Mouse (Mus musculus): Measurements from ENCODE around the gene Tenm1. TPM values are rescaled to one million over a fixed set of nuclear protein-coding genes. Genes with fewer than 3 reads are reported as not detected.

The Tenm1 gene
- total and polyA plus RNA-seq, 2 experiments: not detected

DNA sequence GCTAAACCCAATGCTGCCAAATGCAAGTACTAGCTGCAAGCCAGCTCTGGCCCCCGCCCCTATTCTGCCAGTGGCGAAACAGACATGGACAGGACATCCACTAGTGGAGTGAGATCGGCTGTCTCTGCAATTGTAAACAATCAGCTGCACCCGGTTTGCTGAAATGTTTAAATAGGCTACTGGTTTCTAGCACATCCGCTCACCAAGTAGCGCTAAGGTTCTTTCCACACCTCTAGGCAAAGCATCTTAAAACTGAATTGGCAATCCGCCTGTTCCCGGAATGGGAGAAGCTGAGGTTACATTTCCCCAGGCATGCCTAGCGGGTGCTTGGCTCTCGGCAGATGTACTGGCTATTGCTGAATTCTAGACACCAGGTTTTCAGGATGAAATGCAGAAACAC lies 1.8 kb downstream of the Tenm1 start:
- no peak overlapping the region for H3K27ac ChIP-seq (replicated peaks; ENCODE audit: insufficient read depth, low read depth, low read length)
- no peaks in the 10 kb centered on the region for H3K36me3 ChIP-seq (ENCODE audit: control insufficient read depth, insufficient read depth, low read length)
- no peaks in the 10 kb centered on the region for H3K79me2 ChIP-seq (ENCODE audit: control insufficient read depth, insufficient read depth, low read length)
- H3K4me1 ChIP-seq (ENCODE audit: control insufficient read depth, insufficient read depth, low read length): no peaks in the 10 kb centered on the region
- TF ChIP-seq POLR2A (IDR thresholded peaks at IDR 0.05; ENCODE audit: extremely low read depth, insufficient read depth, low read length) (no peak), CTCF (IDR thresholded peaks at IDR 0.05; ENCODE audit: low read depth, low read length) (no peak)
- no peak overlapping the region for H3K4me3 ChIP-seq (ENCODE audit: insufficient read depth, low read depth, low read length)
- no peak for DNase-seq (ENCODE audit: extremely low read depth, low read depth, low spot score)
- H3K27me3 ChIP-seq (ENCODE audit: control insufficient read depth, insufficient read depth, low read length): no peaks in the 10 kb centered on the region
- 9% methylated on average over 10 of the region's 10 CpGs for WGBS
- no peak overlapping the region for H3K9ac ChIP-seq (ENCODE audit: low read depth, low read length)

DNA sequence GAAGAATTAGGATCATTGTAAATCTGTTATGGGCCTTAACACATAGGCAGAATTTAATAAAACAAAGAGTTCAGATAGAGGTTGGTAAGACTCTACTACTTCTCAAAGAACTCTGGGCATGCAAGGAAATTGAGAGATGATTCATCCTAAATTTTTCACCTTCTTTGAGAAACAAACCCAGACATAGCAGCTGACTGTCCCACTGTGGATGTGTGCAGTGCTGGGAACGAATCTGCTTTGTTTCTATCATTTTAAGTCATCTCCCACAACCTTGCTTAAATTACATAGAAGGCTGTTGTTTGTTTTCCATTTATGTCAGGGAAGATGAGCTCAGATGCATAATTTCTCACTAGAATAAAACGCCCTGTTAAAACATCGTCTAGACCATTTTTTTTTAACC lies 31.0 kb downstream of the Tenm1 start:
- 75% methylated on average over 3 of the region's 3 CpGs for WGBS
- H3K79me2 ChIP-seq (ENCODE audit: control insufficient read depth, insufficient read depth, low read length): no peaks in the 10 kb centered on the region
- H3K27ac ChIP-seq (replicated peaks; ENCODE audit: insufficient read depth, low read depth, low read length): no peak overlapping the region
- H3K4me1 ChIP-seq (ENCODE audit: control insufficient read depth, insufficient read depth, low read length): no peaks in the 10 kb centered on the region
- TF ChIP-seq CTCF (IDR thresholded peaks at IDR 0.05; ENCODE audit: low read depth, low read length): no peak
- no peak for TF ChIP-seq POLR2A (IDR thresholded peaks at IDR 0.05; ENCODE audit: extremely low read depth, insufficient read depth, low read length)
- H3K36me3 ChIP-seq (ENCODE audit: control insufficient read depth, insufficient read depth, low read length): no peaks in the 10 kb centered on the region
- H3K9ac ChIP-seq (ENCODE audit: low read depth, low read length): no peak overlapping the region
- DNase-seq (ENCODE audit: extremely low read depth, low read depth, low spot score): no peak
- H3K4me3 ChIP-seq (ENCODE audit: insufficient read depth, low read depth, low read length): no peak overlapping the region
- no peaks in the 10 kb centered on the region for H3K27me3 ChIP-seq (ENCODE audit: control insufficient read depth, insufficient read depth, low read length)

DNA sequence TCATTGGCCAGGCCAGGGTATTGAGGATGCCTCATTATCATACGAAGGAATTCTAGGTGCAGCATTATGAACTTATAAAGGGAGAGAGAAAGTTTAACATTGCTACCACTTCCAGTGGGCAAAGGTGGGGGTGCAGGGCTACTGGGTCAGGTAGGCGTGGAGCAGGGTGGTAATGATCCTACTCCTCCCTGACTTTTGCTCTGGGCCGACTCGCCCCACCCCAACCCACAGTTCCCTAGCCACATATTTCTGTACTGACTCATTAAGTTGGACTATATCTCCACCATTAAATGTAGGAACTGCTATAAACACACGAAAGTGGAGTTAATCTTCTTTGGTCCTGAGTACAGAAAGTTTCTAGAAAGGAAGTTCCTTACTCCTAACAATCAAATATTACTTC lies 40.8 kb downstream of the Tenm1 start:
- no peaks in the 10 kb centered on the region for H3K79me2 ChIP-seq (ENCODE audit: control insufficient read depth, insufficient read depth, low read length)
- TF ChIP-seq CTCF (IDR thresholded peaks at IDR 0.05; ENCODE audit: low read depth, low read length) (no peak), POLR2A (IDR thresholded peaks at IDR 0.05; ENCODE audit: extremely low read depth, insufficient read depth, low read length) (no peak)
- no peaks in the 10 kb centered on the region for H3K27me3 ChIP-seq (ENCODE audit: control insufficient read depth, insufficient read depth, low read length)
- no peaks in the 10 kb centered on the region for H3K36me3 ChIP-seq (ENCODE audit: control insufficient read depth, insufficient read depth, low read length)
- DNase-seq (ENCODE audit: extremely low read depth, low read depth, low spot score): no peak
- 80% methylated on average over 5 of the region's 5 CpGs for WGBS
- no peaks in the 10 kb centered on the region for H3K4me1 ChIP-seq (ENCODE audit: control insufficient read depth, insufficient read depth, low read length)
- H3K9ac ChIP-seq (ENCODE audit: low read depth, low read length): no peak overlapping the region
- H3K27ac ChIP-seq (replicated peaks; ENCODE audit: insufficient read depth, low read depth, low read length): no peak overlapping the region
- no peak overlapping the region for H3K4me3 ChIP-seq (ENCODE audit: insufficient read depth, low read depth, low read length)

DNA sequence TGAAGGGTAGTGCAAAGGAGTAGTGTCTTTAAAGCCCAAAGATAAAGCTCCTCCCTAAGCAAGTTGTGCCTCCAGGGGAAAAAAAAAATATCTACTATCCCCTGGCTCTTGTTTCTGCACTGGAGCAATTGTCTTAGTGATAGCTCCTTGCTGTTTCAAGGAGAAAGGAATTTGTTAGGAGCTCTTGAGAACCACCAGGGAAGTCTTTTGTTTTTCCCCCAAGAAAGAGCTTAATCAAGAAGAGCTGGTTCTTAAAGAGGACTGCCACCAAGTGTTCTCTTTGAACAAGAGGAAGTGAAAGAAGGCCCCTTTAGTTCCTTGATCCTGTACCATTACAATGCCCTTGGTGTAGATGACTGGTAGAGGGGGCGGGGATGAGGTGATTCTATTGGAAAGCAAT lies 56.4 kb downstream of the Tenm1 start:
- no peak for DNase-seq (ENCODE audit: extremely low read depth, low read depth, low spot score)
- no peak overlapping the region for H3K9ac ChIP-seq (ENCODE audit: low read depth, low read length)
- WGBS: 63% methylated on average over 1 of the region's 1 CpGs
- no peak for TF ChIP-seq CTCF (IDR thresholded peaks at IDR 0.05; ENCODE audit: low read depth, low read length)
- no peak for TF ChIP-seq POLR2A (IDR thresholded peaks at IDR 0.05; ENCODE audit: extremely low read depth, insufficient read depth, low read length)
- H3K27me3 ChIP-seq (ENCODE audit: control insufficient read depth, insufficient read depth, low read length): no peaks in the 10 kb centered on the region
- H3K4me1 ChIP-seq (ENCODE audit: control insufficient read depth, insufficient read depth, low read length): no peaks in the 10 kb centered on the region
- no peaks in the 10 kb centered on the region for H3K36me3 ChIP-seq (ENCODE audit: control insufficient read depth, insufficient read depth, low read length)
- no peak overlapping the region for H3K27ac ChIP-seq (replicated peaks; ENCODE audit: insufficient read depth, low read depth, low read length)
- no peak overlapping the region for H3K4me3 ChIP-seq (ENCODE audit: insufficient read depth, low read depth, low read length)
- H3K79me2 ChIP-seq (ENCODE audit: control insufficient read depth, insufficient read depth, low read length): no peaks in the 10 kb centered on the region

DNA sequence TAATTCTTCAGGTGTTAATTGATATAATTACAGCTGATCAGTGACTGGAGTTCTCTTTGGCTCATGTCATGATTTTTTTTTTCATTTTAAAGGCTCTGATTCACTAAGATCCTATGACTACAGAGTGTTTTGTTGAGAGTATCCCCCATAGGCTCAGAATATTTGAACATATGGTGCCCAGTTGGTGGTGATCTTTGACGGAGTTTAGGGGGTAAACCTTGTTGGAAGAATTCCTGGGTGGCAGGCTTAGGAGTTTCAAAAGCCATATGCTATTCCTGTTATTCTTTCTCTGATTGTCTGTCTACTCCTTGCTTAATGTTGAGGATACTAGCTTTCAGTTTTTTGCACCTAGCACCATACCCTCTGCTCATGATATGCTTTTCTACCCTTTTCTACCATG lies 109.6 kb downstream of the Tenm1 start:
- Histone ChIP-seq H3K4me3 (ENCODE audit: insufficient read depth, low read depth, low read length) (no peak overlapping the region), H3K27ac (replicated peaks; ENCODE audit: insufficient read depth, low read depth, low read length) (no peak overlapping the region), H3K36me3 (ENCODE audit: control insufficient read depth, insufficient read depth, low read length) (no peaks in the 10 kb centered on the region), H3K9ac (ENCODE audit: low read depth, low read length) (no peak overlapping the region), H3K79me2 (ENCODE audit: control insufficient read depth, insufficient read depth, low read length) (no peaks in the 10 kb centered on the region), H3K27me3 (ENCODE audit: control insufficient read depth, insufficient read depth, low read length) (no peaks in the 10 kb centered on the region), H3K4me1 (ENCODE audit: control insufficient read depth, insufficient read depth, low read length) (no peaks in the 10 kb centered on the region)
- 72% methylated on average over 1 of the region's 1 CpGs for WGBS
- DNase-seq (ENCODE audit: extremely low read depth, low read depth, low spot score): no peak
- no peak for TF ChIP-seq POLR2A (IDR thresholded peaks at IDR 0.05; ENCODE audit: extremely low read depth, insufficient read depth, low read length)
- TF ChIP-seq CTCF (IDR thresholded peaks at IDR 0.05; ENCODE audit: low read depth, low read length): no peak

DNA sequence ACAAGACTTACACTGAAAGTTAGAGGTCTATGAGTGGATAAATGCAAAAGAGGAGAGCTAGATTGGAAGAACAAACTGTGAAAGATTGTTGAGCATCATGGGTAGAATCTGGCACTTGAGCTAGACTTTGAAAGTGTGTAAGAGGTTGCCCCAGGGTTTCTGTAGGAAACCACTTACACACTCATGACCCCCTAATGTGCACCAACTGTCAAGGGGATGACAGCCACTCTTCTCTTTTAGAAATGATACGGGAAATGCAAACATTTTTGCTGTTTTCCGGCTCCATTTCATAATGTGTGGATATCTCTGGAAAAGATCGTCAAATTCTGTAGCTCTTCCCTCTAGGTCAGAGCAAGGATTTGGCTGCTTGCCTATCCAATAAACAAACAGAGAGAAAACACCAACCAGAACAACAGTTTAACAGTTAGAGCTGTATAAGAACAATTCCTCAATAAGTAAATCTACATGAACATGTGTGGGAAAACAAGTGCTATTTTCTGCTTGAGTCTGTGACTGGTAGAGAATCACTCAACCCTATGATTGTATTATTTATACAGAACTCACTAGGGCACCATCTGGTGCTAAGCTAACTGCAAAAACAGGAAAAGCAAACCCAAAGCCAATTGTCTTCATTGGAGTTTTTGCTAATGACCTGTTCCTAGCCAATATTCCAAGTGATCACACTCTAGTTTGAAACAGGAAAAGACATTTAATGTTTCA lies 111.0 kb downstream of the Tenm1 start:
- 74% methylated on average over 3 of the region's 3 CpGs for WGBS
- no peak overlapping the region for H3K4me3 ChIP-seq (ENCODE audit: insufficient read depth, low read depth, low read length)
- no peaks in the 10 kb centered on the region for H3K36me3 ChIP-seq (ENCODE audit: control insufficient read depth, insufficient read depth, low read length)
- H3K4me1 ChIP-seq (ENCODE audit: control insufficient read depth, insufficient read depth, low read length): no peaks in the 10 kb centered on the region
- H3K27me3 ChIP-seq (ENCODE audit: control insufficient read depth, insufficient read depth, low read length): no peaks in the 10 kb centered on the region
- no peak for DNase-seq (ENCODE audit: extremely low read depth, low read depth, low spot score)
- no peaks in the 10 kb centered on the region for H3K79me2 ChIP-seq (ENCODE audit: control insufficient read depth, insufficient read depth, low read length)
- no peak for TF ChIP-seq POLR2A (IDR thresholded peaks at IDR 0.05; ENCODE audit: extremely low read depth, insufficient read depth, low read length)
- no peak for TF ChIP-seq CTCF (IDR thresholded peaks at IDR 0.05; ENCODE audit: low read depth, low read length)
- H3K9ac ChIP-seq (ENCODE audit: low read depth, low read length): no peak overlapping the region
- no peak overlapping the region for H3K27ac ChIP-seq (replicated peaks; ENCODE audit: insufficient read depth, low read depth, low read length)
